Mouse (Mus musculus) hindbrain, embryonic 16.5 days (tissue): Measurements from ENCODE around the gene 2300002M23Rik. TPM values are rescaled to one million over a fixed set of nuclear protein-coding genes. Genes with fewer than 3 reads are reported as not detected.
A peak's percentile ranks its signal among the peaks of the same experiment; 100 is the strongest.

Source experiments
- ATAC-seq: fragments of 200-750 bp; cut with Nextera tagmentation; 2 replicates; pipeline ENCODE4 v1.8.0; 2017; ENCODE audit warnings: moderate TSS enrichment, moderate library complexity
- H3K27ac ChIP-seq: fragments of 300-500 bp; sonication (generic); 2 replicates; pipeline ENCODE4 v1.5.1; 2014; ENCODE audit warnings: low read depth, mild to moderate bottlenecking, control low read depth, low read length, moderate library complexity
- H3K27me3 ChIP-seq: fragments of 300-500 bp; sonication (generic); replicated peaks from 2 replicates; pipeline ENCODE4 v1.6.1; 2014; ENCODE audit warnings: low read length; ENCODE audit not compliant: control insufficient read depth, insufficient read depth
- H3K36me3 ChIP-seq: fragments of 300-500 bp; sonication (generic); 2 replicates; pipeline ENCODE4 v1.6.1; 2014; ENCODE audit warnings: mild to moderate bottlenecking, low read length, moderate library complexity, mixed read lengths; ENCODE audit not compliant: control insufficient read depth, insufficient read depth
- H3K4me1 ChIP-seq: fragments of 300-500 bp; sonication (generic); 2 replicates; pipeline ENCODE4 v1.6.1; 2014; ENCODE audit warnings: low read depth, low read length; ENCODE audit not compliant: control insufficient read depth, insufficient read depth
- H3K4me2 ChIP-seq: fragments of 300-500 bp; sonication (generic); 2 replicates; pipeline ENCODE4 v1.6.1; 2014; ENCODE audit warnings: mild to moderate bottlenecking, low read length, control low read depth, moderate library complexity
- H3K4me3 ChIP-seq: fragments of 300-500 bp; sonication (generic); 2 replicates; pipeline ENCODE4 v1.5.1; 2014; ENCODE audit warnings: mild to moderate bottlenecking, low read length, control low read depth, moderate library complexity
- H3K9ac ChIP-seq: fragments of 300-500 bp; sonication (generic); 2 replicates; pipeline ENCODE4 v1.6.1; 2014; ENCODE audit warnings: low read depth, mild to moderate bottlenecking, control low read depth, low read length, moderate library complexity
- H3K9me3 ChIP-seq: fragments of 300-500 bp; sonication (generic); 2 replicates; pipeline ENCODE4 v1.6.1; 2014; ENCODE audit warnings: mild to moderate bottlenecking, low read length, moderate library complexity; ENCODE audit not compliant: control insufficient read depth
- WGBS: fragments of 180-500 bp; shearing (Covaris S2); extraction: QIAGEN DNeasy Blood & Tissue Kit; methylation state at CpG from one replicate; pipeline ENCODE4 v1.1.7; 2014; 5-methylcytosine and 5-hydroxymethylcytosine counted together
- polyA plus RNA-seq: library from polyadenylated mRNA; unstranded; fragments of >200 nt; fragmentation: Nextera tagmentation; extraction: Ambion mirVana; gene quantifications from 2 replicates; pipeline ENCODE4 v1.2.1, GENCODE M21; 2015

2300002M23Rik gene
- polyA plus RNA-seq, 1 experiment from 2014 or later: 0.11 TPM

DNA sequence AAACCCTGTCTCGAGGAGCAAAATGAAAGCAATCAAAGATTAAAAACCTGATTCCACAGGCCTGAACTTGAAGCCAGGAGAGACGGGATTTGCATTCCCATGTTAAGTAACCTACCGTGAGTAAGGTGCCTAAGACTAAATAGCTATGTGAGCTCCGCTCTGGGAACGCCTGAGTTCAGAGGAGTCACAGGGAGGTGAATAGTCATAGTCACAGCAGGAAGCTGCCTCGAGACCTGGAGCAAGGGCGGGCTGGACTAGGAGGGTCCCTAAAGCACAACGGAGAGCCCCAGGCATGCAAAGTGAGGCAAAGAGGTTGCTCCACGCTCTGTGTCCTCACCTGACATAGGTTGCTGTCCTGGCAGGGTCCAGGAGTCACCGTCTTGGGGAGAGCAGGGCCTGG, 27.7 kb upstream of the 2300002M23Rik start:
- Histone ChIP-seq H3K4me3 (no peak overlapping the region), H3K9me3 (no peaks in the 10 kb centered on the region), H3K36me3 (no peaks in the 10 kb centered on the region), H3K27me3 (no peaks in the 10 kb centered on the region), H3K4me1 (0 out of 2 replicates have a peak, but pooled peaks cover 3% of the 10 kb centered on the region), H3K9ac (no peak overlapping the region), H3K27ac (no peak overlapping the region), H3K4me2 (no peak overlapping the region)
- 60% methylated on average over 10 of the region's 10 CpGs for WGBS
- no peak for ATAC-seq

DNA sequence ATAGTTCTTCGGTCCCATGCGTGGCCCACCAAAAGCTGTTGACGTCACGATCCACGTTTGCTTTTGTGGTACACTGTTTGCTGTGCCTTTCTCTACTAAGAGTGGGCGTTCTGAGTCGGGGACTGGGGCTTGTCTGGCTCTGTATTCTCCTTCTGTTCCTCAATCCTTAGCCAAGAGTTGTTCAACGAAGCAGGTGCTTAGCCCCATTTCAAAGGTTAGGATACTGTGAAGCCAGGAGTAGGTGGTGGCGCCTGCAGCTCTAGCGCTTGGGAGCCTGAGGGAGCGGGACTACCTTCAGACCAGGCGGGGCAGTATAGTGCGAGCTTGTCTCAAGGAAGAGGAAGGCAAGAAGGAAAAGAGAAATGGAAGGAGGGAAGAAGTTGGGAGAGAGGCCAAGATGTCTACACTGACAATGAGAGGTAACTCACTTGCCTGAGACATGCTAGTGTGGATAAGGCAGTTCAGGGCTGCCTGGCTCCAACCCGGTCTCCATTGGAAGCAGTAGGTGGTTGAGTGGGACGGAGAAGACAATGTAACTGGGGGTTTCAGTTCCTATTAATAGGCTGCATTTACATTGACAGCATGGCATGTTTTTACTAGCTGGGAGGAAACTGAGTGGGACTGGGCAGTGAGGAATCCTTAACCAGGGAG, 24.4 kb upstream of the 2300002M23Rik start:
- H3K27ac ChIP-seq: no peak overlapping the region
- H3K4me2 ChIP-seq: peak overlapping the region; percentile 30; the same call in 1 of the 2 replicates
- H3K4me1 ChIP-seq: 0 out of 2 replicates have a peak, but pooled peaks cover 3% of the 10 kb centered on the region
- no peaks in the 10 kb centered on the region for H3K27me3 ChIP-seq
- H3K9ac ChIP-seq: no peak overlapping the region
- no peaks in the 10 kb centered on the region for H3K9me3 ChIP-seq
- no peaks in the 10 kb centered on the region for H3K36me3 ChIP-seq
- no peak overlapping the region for H3K4me3 ChIP-seq
- 0 out of 2 replicates have a peak, but pooled peaks have one; percentile 3 for ATAC-seq
- 72% methylated on average over 15 of the region's 15 CpGs for WGBS

DNA sequence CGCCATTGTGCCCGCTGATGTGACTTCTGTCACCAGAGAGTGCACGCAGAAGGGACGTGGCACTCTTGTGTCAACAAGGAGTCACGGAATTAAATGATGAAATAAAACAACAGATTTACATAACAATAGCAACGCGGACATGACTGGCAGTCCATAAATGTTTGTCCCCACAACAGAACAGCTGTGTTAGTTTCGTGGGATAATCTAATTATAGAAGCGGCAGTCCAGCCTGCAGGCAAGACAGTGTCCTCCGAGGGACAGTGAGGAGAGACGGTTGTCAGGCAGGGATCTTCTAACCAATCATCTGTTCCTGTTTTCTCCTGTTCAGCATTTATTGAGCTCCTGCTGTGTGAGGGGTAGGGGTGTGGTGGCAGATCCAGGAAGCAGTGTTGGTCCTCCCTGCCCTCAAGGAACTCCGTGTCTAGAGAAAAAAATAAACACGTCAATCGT, 23.8 kb upstream of the 2300002M23Rik start:
- no peaks in the 10 kb centered on the region for H3K27me3 ChIP-seq
- peak overlapping the region; percentile 30 for H3K4me2 ChIP-seq
- H3K36me3 ChIP-seq: no peaks in the 10 kb centered on the region
- no peak overlapping the region for H3K4me3 ChIP-seq
- 13% methylated on average over 14 of the region's 14 CpGs for WGBS
- H3K9me3 ChIP-seq: no peaks in the 10 kb centered on the region
- H3K9ac ChIP-seq: no peak overlapping the region
- H3K4me1 ChIP-seq: 0 out of 2 replicates have a peak, but pooled peaks cover 3% of the 10 kb centered on the region
- H3K27ac ChIP-seq: no peak overlapping the region
- ATAC-seq: peak; percentile 51

DNA sequence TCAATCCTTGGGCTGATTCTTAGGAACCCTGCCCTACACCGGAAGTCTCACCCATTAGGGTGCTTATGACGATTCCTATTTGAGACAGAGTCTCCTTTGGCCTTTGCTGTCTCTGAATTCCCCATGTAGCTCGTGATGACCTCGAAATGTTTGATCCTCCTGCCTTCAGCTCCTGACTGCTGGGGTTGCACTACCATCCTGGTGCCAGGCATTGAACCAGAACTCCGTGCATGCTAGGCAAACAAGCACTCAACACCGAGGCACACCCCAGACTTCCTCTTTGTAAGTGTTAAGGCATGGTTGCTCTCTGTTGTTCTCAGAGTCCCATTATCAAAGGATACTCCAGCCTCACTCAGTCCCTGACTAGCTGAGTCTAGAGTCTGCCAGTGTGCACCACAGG, 23.2 kb upstream of the 2300002M23Rik start:
- 71% methylated on average over 6 of the region's 6 CpGs for WGBS
- H3K27ac ChIP-seq: no peak overlapping the region
- ATAC-seq: no peak
- H3K36me3 ChIP-seq: no peaks in the 10 kb centered on the region
- H3K4me2 ChIP-seq: no peak overlapping the region
- 0 out of 2 replicates have a peak, but pooled peaks cover 3% of the 10 kb centered on the region for H3K4me1 ChIP-seq
- H3K4me3 ChIP-seq: no peak overlapping the region
- H3K9ac ChIP-seq: no peak overlapping the region
- H3K27me3 ChIP-seq: no peaks in the 10 kb centered on the region
- H3K9me3 ChIP-seq: no peaks in the 10 kb centered on the region

DNA sequence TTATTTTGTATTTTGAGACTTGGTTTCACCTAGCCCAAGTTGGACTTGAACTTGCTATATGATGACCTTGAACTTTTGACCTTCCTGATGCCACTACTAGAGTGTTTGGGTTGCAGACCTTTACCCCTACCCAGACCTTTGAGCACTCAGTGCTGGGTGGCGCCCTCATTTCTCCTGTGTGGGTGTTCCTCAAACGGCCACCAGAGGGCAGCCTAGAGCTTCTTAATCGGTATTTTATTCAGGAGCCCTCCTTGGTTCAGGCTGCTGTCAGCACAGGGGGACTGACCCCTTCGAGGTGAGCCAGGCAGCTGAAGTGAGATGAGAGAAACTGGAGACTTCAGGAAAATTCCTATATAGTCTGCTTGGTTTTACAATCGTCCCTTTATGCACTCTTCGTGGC, 22.6 kb upstream of the 2300002M23Rik start:
- no peak overlapping the region for H3K4me2 ChIP-seq
- H3K27ac ChIP-seq: no peak overlapping the region
- no peak overlapping the region for H3K4me3 ChIP-seq
- 36% methylated on average over 6 of the region's 6 CpGs for WGBS
- no peak overlapping the region for H3K9ac ChIP-seq
- no peaks in the 10 kb centered on the region for H3K27me3 ChIP-seq
- ATAC-seq: 0 out of 2 replicates have a peak, but pooled peaks have one; percentile 40
- 0 out of 2 replicates have a peak, but pooled peaks cover 3% of the 10 kb centered on the region for H3K4me1 ChIP-seq
- H3K9me3 ChIP-seq: no peaks in the 10 kb centered on the region
- no peaks in the 10 kb centered on the region for H3K36me3 ChIP-seq

DNA sequence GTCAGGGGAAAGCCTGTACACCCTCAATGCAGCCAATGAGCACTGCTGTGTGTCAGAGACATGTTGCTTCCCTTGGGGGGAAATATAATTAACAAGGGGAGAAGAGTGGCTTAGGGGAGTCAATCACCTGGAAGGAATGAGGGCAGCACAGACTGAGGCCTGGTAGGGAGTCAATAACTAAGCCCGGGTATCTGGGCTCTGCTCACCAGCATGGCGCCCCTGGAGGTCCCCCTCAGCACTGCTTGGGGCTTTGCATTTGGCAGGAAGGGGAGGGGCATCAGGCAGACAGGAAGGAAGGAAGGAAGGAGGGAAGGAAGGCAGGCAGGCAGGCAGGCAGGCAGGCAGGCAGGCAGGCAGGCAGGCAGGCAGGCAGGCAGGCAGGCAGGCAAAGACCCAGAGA, 19.8 kb upstream of the 2300002M23Rik start:
- Histone ChIP-seq H3K36me3 (no peaks in the 10 kb centered on the region), H3K27me3 (no peaks in the 10 kb centered on the region), H3K9me3 (no peaks in the 10 kb centered on the region), H3K4me3 (no peak overlapping the region), H3K27ac (no peak overlapping the region), H3K4me1 (0 out of 2 replicates have a peak, but pooled peaks cover 3% of the 10 kb centered on the region), H3K9ac (no peak overlapping the region), H3K4me2 (no peak overlapping the region)
- 44% methylated on average over 2 of the region's 2 CpGs for WGBS
- ATAC-seq: no peak

DNA sequence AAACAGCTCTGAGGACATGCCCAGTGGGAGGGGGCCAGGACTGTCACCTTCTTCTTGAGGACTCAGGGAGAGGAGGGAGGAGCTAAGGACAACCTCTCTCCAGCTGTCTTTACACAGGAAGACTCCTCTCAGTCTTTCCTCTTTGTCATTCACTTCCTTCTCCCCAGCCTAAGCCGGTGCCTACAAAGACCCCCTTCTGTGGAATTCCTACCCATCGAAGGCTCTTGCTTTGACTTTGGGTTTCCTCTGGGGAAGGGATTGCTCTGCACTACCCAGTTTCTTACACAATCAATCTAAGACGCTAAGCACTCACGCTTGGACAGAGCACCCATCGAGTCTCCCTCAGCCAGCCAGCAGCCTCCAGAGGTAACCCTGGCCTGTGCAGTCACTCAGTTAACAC, 18.6 kb upstream of the 2300002M23Rik start:
- ATAC-seq: no peak

DNA sequence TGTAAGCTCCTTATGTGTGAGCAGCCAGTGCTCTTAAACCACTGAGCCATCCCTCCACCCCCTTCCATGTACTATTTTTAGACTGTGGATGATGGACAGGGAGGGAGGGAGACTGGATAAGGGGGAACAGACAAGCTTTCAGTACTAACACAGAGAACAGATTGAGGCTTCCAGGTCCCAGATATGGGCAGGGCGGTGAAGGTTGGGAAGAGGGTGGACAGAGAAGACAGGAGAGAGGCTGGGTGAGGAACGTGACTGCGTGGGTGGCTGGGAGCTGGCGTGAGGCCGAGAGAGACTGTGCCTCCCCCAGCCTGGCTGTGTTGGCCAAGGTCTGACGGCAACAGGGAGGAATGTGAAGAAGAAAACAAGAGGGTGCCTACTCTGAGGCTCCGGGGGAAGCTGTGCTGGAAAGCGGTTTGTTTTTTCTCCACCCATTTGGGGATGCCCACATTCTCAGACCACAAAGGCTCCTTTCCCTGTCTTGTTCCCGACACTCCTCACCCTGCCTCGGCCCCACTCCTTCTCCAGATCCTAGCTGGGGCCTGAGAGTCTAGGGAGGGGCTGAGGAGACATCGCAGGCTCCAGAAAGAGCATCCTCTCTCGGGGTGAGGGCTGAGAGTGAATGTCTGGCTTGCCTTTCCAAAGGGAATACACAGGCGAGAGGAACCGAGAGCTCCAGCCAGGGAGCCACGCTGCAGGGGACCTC, 17.7 kb upstream of the 2300002M23Rik start:
- Histone ChIP-seq H3K27ac (peak overlapping the region; percentile 32; the same call in 1 of the 2 replicates), H3K9ac (no peak overlapping the region), H3K4me1 (no peaks in the 10 kb centered on the region), H3K4me2 (peak overlapping the region; percentile 11; the same call in 1 of the 2 replicates), H3K27me3 (no peaks in the 10 kb centered on the region), H3K9me3 (no peaks in the 10 kb centered on the region), H3K36me3 (no peaks in the 10 kb centered on the region), H3K4me3 (no peak overlapping the region)
- peak; percentile 43; the same call in 1 of the 2 replicates for ATAC-seq
- WGBS: 42% methylated on average over 15 of the region's 15 CpGs

More for the DNA sequence above, 18.6 kb upstream of the 2300002M23Rik start:
- no peak overlapping the region for H3K27ac ChIP-seq
- H3K9ac ChIP-seq: no peak overlapping the region
- WGBS: 23% methylated on average over 5 of the region's 5 CpGs
- H3K4me2 ChIP-seq: no peak overlapping the region
- no peaks in the 10 kb centered on the region for H3K36me3 ChIP-seq
- H3K27me3 ChIP-seq: no peaks in the 10 kb centered on the region
- H3K4me3 ChIP-seq: no peak overlapping the region
- no peaks in the 10 kb centered on the region for H3K4me1 ChIP-seq
- H3K9me3 ChIP-seq: no peaks in the 10 kb centered on the region

DNA sequence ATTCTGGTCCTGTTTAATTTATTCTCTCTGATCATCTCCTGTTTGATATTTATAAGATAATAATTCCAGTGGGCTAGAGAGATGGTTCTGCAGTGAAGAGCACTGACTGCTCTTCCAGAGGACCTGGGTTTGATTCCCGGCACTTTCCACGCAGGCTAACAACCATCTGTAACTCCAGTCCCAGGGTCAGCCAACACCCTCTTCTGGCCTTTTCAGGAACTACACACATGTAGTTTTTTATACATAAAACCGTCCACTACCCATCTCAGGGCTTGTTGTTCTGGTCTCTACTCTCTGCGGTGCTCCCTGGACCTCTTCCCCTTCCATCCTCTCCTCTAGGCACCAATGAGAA, 17.1 kb upstream of the 2300002M23Rik start:
- no peaks in the 10 kb centered on the region for H3K27me3 ChIP-seq
- no peaks in the 10 kb centered on the region for H3K36me3 ChIP-seq
- no peak overlapping the region for H3K27ac ChIP-seq
- ATAC-seq: no peak
- H3K9me3 ChIP-seq: no peaks in the 10 kb centered on the region
- H3K9ac ChIP-seq: no peak overlapping the region
- H3K4me1 ChIP-seq: no peaks in the 10 kb centered on the region
- 96% methylated on average over 4 of the region's 4 CpGs for WGBS
- H3K4me3 ChIP-seq: no peak overlapping the region
- H3K4me2 ChIP-seq: no peak overlapping the region; the same call in 1 of the 2 replicates
